Mouse (Mus musculus) liver, adult 2 months (tissue): ENCODE measurements around the gene Gm20388.

Source experiments
- CTCF ChIP-seq: fragments of 200-500 bp; IDR thresholded peaks from 2 replicates; pipeline ENCODE4 v1.5.1; 2011; ENCODE audit warnings: low read depth, low read length, control low read depth
- POLR2A ChIP-seq: fragments of 200-500 bp; IDR thresholded peaks from 2 replicates; pipeline ENCODE4 v1.6.1; 2011; ENCODE audit warnings: low read length, control low read depth; ENCODE audit not compliant: insufficient read depth; ENCODE audit errors: extremely low read depth

- TF ChIP-seq CTCF (no peak), POLR2A (no peak)
Measured at GRCm38 (mm10) chr8:122923431-122924090, 3012.9 kb downstream of the Gm20388 start.
